Mouse (Mus musculus) liver, postnatal 0 days (tissue): ENCODE data around the gene Agpat1.
A peak's percentile ranks its signal among the peaks of the same experiment; 100 is the strongest.

Experiments
- CTCF ChIP-seq: sonication (generic); IDR thresholded peaks from 2 replicates; pipeline ENCODE4 v1.5.1; 2016; ENCODE audit warnings: antibody characterized with exemption, low read depth
- EP300 ChIP-seq: IDR thresholded peaks from 2 replicates; pipeline ENCODE4 v1.6.1; 2016; ENCODE audit warnings: antibody characterized with exemption, low read depth, mild to moderate bottlenecking

DNA sequence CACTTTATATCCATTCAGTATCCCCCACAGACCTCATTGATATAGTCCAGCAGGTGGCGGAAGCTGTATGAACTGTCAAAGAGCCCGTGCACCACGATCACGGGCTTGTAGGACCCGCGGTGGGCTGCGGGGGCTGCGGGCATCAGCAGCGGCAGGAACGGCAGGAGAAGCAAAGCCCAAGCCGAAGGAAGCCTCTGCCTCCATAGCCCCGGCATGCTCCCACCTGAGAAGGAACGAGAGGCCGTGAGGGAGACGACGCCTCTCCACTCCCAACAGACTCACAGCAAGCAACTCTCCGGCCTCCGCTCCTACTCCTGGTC lies 22.7 kb downstream of the Agpat1 start:
- TF ChIP-seq CTCF (peak; percentile 68), EP300 (no peak)
